12 mouse cellular contexts compared by ENCODE assay signal in genomic region chr11:24307601-24308252, GRCm38 (mm10).
DNase-seq lines count a peak whose midpoint lies in the region; ATAC-seq and TF ChIP-seq lines count a peak whose summit lies in the region.
"Had no signal": no experiment of that assay in that cellular context is flagged by ENCODE, and none has a peak within 500 bp of the region (broad histone marks: within the 10 kb centered on the region; RNA-seq: fewer than 3 reads in every experiment).

No protein-coding gene starts in this region.

- TF ChIP-seq POLR2A in lung, adult 2 months (IDR thresholded peaks at IDR 0.05; ENCODE audit: borderline replicate concordance, extremely low read depth, low read depth, low read length): no peak

- TF ChIP-seq CTCF in lung, embryonic 14.5 days (IDR thresholded peaks at IDR 0.05; ENCODE audit: low read depth): peak; percentile 27; the same call in 1 of the 2 replicates
- TF ChIP-seq CTCF in lung, adult 2 months (IDR thresholded peaks at IDR 0.05; ENCODE audit: insufficient read depth, low read length): no peak

- H3K4me3 ChIP-seq in lung, embryonic 14.5 days (ENCODE audit: low read depth, low read length): no peak overlapping the region
- H3K4me3 ChIP-seq in lung, adult 2 months (replicated peaks; ENCODE audit: extremely low read depth, low read depth, low read length): no peak overlapping the region
- no peak overlapping the region for H3K4me3 ChIP-seq in hindbrain, embryonic 16.5 days (ENCODE audit: low read length)
- no peak overlapping the region for H3K4me3 ChIP-seq in neural tube, embryonic 11.5 days (ENCODE audit: low read depth, low read length)

- no peak overlapping the region for H3K4me2 ChIP-seq in lung, embryonic 14.5 days
- no peak overlapping the region for H3K4me2 ChIP-seq in hindbrain, embryonic 16.5 days (ENCODE audit: low read length)
- no peak overlapping the region for H3K4me2 ChIP-seq in neural tube, embryonic 11.5 days (ENCODE audit: low read depth)

- H3K27ac ChIP-seq in lung, embryonic 14.5 days (ENCODE audit: low read depth): no peak overlapping the region
- no peak overlapping the region for H3K27ac ChIP-seq in hindbrain, embryonic 16.5 days (ENCODE audit: low read depth, low read length)
- peak overlapping the region; percentile 70 for H3K27ac ChIP-seq in neural tube, embryonic 11.5 days (ENCODE audit: low read depth, low read length)

- no peaks in the 10 kb centered on the region for H3K27me3 ChIP-seq in lung, embryonic 14.5 days (ENCODE audit: insufficient read depth, low read length)
- H3K27me3 ChIP-seq in hindbrain, embryonic 16.5 days (replicated peaks; ENCODE audit: control insufficient read depth, insufficient read depth, low read length): no peaks in the 10 kb centered on the region; the same call in 1 of the 2 replicates
- H3K27me3 ChIP-seq in neural tube, embryonic 11.5 days (ENCODE audit: control insufficient read depth, insufficient read depth, low read length): no peaks in the 10 kb centered on the region
- H3K27me3 ChIP-seq: CH12.LX had no signal

- H3K36me3 ChIP-seq in lung, embryonic 14.5 days (ENCODE audit: insufficient read depth): no peaks in the 10 kb centered on the region
- no peaks in the 10 kb centered on the region for H3K36me3 ChIP-seq in hindbrain, embryonic 16.5 days (ENCODE audit: control insufficient read depth, insufficient read depth, low read length)
- H3K36me3 ChIP-seq in neural tube, embryonic 11.5 days (ENCODE audit: control insufficient read depth, insufficient read depth, low read length): no peaks in the 10 kb centered on the region

- peaks cover 7% of the 10 kb centered on the region; the same call in 1 of the 2 replicates for H3K4me1 ChIP-seq in lung, embryonic 14.5 days (ENCODE audit: insufficient read depth)
- no peaks in the 10 kb centered on the region for H3K4me1 ChIP-seq in lung, adult 2 months (ENCODE audit: control insufficient read depth, insufficient read depth, low read length)
- peaks cover 5% of the 10 kb centered on the region; the same call in 1 of the 2 replicates for H3K4me1 ChIP-seq in hindbrain, embryonic 16.5 days (ENCODE audit: control insufficient read depth, insufficient read depth, low read depth, low read length)
- H3K4me1 ChIP-seq in neural tube, embryonic 11.5 days (ENCODE audit: control insufficient read depth, insufficient read depth, low read length): peaks cover 22% of the 10 kb centered on the region

- no peak for ATAC-seq in lung, embryonic 14.5 days (ENCODE audit: insufficient read depth)
- peak; percentile 40; the same call in 1 of the 2 replicates for ATAC-seq in hindbrain, embryonic 16.5 days
- peak; percentile 33 for ATAC-seq in neural tube, embryonic 11.5 days (ENCODE audit: insufficient read depth, low FRiP score, low TSS enrichment)
- ATAC-seq: liver, postnatal 0 days had no signal

- no peak overlapping the region for H3K9ac ChIP-seq in lung, embryonic 14.5 days
- no peak overlapping the region for H3K9ac ChIP-seq in hindbrain, embryonic 16.5 days (ENCODE audit: low read depth, low read length)
- H3K9ac ChIP-seq in neural tube, embryonic 11.5 days (ENCODE audit: low read length): no peak overlapping the region
- H3K9ac ChIP-seq: liver, postnatal 0 days had no signal

- 53% methylated on average over 6 of the region's 6 CpGs for WGBS in lung, embryonic 14.5 days
- WGBS in lung, adult 2 months: 76% methylated on average over 6 of the region's 6 CpGs
- WGBS in hindbrain, embryonic 16.5 days: 31% methylated on average over 6 of the region's 6 CpGs
- WGBS in neural tube, embryonic 11.5 days: 30% methylated on average over 6 of the region's 6 CpGs

- H3K9me3 ChIP-seq in lung, embryonic 14.5 days (ENCODE audit: low read depth, low read length): no peaks in the 10 kb centered on the region
- no peaks in the 10 kb centered on the region for H3K9me3 ChIP-seq in hindbrain, embryonic 16.5 days (ENCODE audit: control insufficient read depth, low read length)
- H3K9me3 ChIP-seq in neural tube, embryonic 11.5 days (ENCODE audit: control insufficient read depth, low read length): no peaks in the 10 kb centered on the region; the same call in 1 of the 2 replicates

- no peak for DNase-seq in lung, embryonic 14.5 days
- no peak for DNase-seq in lung, adult 2 months
- DNase-seq in embryo, embryonic 9.5 days (ENCODE audit: extremely low spot score): peak; percentile 53
- DNase-seq in neural tube, embryonic 11.5 days (ENCODE audit: low spot score): peak; percentile 61
- DNase-seq in adrenal gland, adult 18-20 months (ENCODE audit: low spot score in 2 of 2): no peak
- DNase-seq in cerebellum, adult 18-20 months: no peak
- no peak for DNase-seq in thymus, postnatal 4 days
- DNase-seq: cerebellum, adult 9-10 months; gastrocnemius, postnatal 36 days; liver, postnatal 0 days had no signal

Comparison
In these comparisons a context has a peak if more than half of its experiments do, and no peak if none do; other contexts are left out.
1. DNase-seq: peak in embryo, embryonic 9.5 days (single experiment) and neural tube, embryonic 11.5 days (single experiment); none in lung, embryonic 14.5 days (single experiment), lung, adult 2 months (single experiment), adrenal gland, adult 18-20 months (0 of 2), cerebellum, adult 18-20 months (0 of 2) and thymus, postnatal 4 days (single experiment).